Mouse (Mus musculus) thymus, adult 2 months (tissue): ENCODE results near the gene Aldh4a1.

Experiments
- CTCF ChIP-seq: fragments of 200-500 bp; IDR thresholded peaks from 2 replicates; pipeline ENCODE4 v1.5.1; 2012; ENCODE audit warnings: mild to moderate bottlenecking, control low read depth, low read length, moderate library complexity, borderline replicate concordance; ENCODE audit not compliant: control insufficient read depth, poor library complexity, insufficient read depth; ENCODE audit errors: extremely low read depth
- POLR2A ChIP-seq: fragments of 200-500 bp; IDR thresholded peaks from 2 replicates; pipeline ENCODE4 v1.6.1; 2012; ENCODE audit warnings: mild to moderate bottlenecking, low read length, control low read depth, moderate library complexity; ENCODE audit not compliant: control insufficient read depth, poor library complexity, insufficient read depth; ENCODE audit errors: extremely low read depth

GRCm38 (mm10) chr4:139669847-139670246 lies 47.2 kb downstream of the Aldh4a1 start:
- TF ChIP-seq POLR2A (no peak), CTCF (peak; percentile 96)
